Mouse (Mus musculus) embryonic facial prominence, embryonic 15.5 days (tissue): ENCODE measurements around the gene Dctn2. TPM values are rescaled to one million over a fixed set of nuclear protein-coding genes. Genes with fewer than 3 reads are reported as not detected.

Source experiments
- ATAC-seq: fragments of 200-750 bp; cut with Nextera tagmentation; 2 replicates; pipeline ENCODE4 v1.8.0; 2017; ENCODE audit warnings: low read depth, moderate TSS enrichment; ENCODE audit not compliant: insufficient number of reproducible peaks, low FRiP score, low TSS enrichment
- H3K27ac ChIP-seq: fragments of 300-500 bp; sonication (generic); replicated peaks from 2 replicates; pipeline ENCODE4 v1.5.1; 2015; ENCODE audit warnings: mild to moderate bottlenecking, inconsistent platforms
- H3K27me3 ChIP-seq: fragments of 300-500 bp; sonication (generic); 2 replicates; pipeline ENCODE4 v1.6.1; 2015; ENCODE audit warnings: inconsistent platforms
- H3K36me3 ChIP-seq: fragments of 300-500 bp; sonication (generic); 2 replicates; pipeline ENCODE4 v1.6.1; 2015; ENCODE audit warnings: mild to moderate bottlenecking, inconsistent platforms
- H3K4me1 ChIP-seq: fragments of 300-500 bp; sonication (generic); 2 replicates; pipeline ENCODE4 v1.6.1; 2015; ENCODE audit warnings: inconsistent platforms
- H3K4me2 ChIP-seq: fragments of 300-500 bp; sonication (generic); replicated peaks from 2 replicates; pipeline ENCODE4 v1.6.1; 2015; ENCODE audit warnings: mild to moderate bottlenecking, inconsistent platforms
- H3K4me3 ChIP-seq: fragments of 300-500 bp; sonication (generic); replicated peaks from 2 replicates; pipeline ENCODE4 v1.5.1; 2015; ENCODE audit warnings: mild to moderate bottlenecking, inconsistent platforms
- H3K9ac ChIP-seq: fragments of 300-500 bp; sonication (generic); 2 replicates; pipeline ENCODE4 v1.6.1; 2015; ENCODE audit warnings: inconsistent platforms
- H3K9me3 ChIP-seq: fragments of 300-500 bp; sonication (generic); replicated peaks from 2 replicates; pipeline ENCODE4 v1.6.1; 2016; ENCODE audit warnings: inconsistent platforms
- WGBS: fragments of 180-500 bp; shearing (Covaris S2); methylation state at CpG from one replicate; pipeline ENCODE4 v1.1.7; 2015; 5-methylcytosine and 5-hydroxymethylcytosine counted together
- polyA plus RNA-seq: library from polyadenylated mRNA; unstranded; fragments of >200 nt; fragmentation: Nextera tagmentation; extraction: Ambion mirVana; gene quantifications from 2 replicates; pipeline ENCODE4 v1.2.1, GENCODE M21; 2015

The Dctn2 gene
- polyA plus RNA-seq, 1 experiment from 2014 or later = 212 TPM

DNA sequence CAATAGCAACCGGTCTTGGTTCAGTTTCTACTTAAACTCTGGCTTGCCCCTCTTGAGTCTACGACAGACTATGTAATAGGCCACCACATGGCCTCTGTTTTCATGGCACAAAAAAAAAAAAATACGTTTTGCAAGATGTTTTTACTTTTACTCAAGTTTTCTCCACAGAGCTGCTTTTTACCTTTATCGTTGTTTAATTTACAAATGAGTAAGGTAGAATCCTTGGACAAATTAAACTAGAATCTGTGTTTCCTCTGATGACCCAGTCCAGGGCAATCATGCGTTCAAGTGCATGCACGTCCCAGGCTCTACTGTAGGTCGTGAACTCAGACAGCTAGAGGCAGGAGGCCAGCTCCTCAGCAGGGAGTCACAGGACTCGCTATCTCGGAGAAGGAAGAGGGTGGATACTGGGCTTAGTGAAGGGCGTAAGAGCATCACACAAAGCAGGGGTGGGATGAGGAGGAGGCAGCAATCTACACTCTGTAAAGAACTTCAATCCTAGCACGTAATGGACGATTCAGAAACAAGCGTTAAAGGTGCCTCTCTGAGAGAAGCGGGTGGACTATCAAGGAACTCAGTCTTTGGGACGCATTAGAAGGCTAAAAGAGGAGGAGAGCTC, 23.5 kb downstream of the Dctn2 start:
- 0 out of 2 replicates have a peak, but pooled peaks have one; percentile 0 for ATAC-seq
- Histone ChIP-seq H3K27ac (peak overlapping the region; percentile 100), H3K27me3 (no peaks in the 10 kb centered on the region), H3K4me1 (peaks cover 65% of the 10 kb centered on the region), H3K9ac (peak overlapping the region; percentile 65), H3K4me2 (peak overlapping the region; percentile 84), H3K36me3 (peaks cover 47% of the 10 kb centered on the region), H3K4me3 (peak overlapping the region; percentile 71), H3K9me3 (no peaks in the 10 kb centered on the region)
- WGBS = 1% methylated on average over 15 of the region's 15 CpGs

DNA sequence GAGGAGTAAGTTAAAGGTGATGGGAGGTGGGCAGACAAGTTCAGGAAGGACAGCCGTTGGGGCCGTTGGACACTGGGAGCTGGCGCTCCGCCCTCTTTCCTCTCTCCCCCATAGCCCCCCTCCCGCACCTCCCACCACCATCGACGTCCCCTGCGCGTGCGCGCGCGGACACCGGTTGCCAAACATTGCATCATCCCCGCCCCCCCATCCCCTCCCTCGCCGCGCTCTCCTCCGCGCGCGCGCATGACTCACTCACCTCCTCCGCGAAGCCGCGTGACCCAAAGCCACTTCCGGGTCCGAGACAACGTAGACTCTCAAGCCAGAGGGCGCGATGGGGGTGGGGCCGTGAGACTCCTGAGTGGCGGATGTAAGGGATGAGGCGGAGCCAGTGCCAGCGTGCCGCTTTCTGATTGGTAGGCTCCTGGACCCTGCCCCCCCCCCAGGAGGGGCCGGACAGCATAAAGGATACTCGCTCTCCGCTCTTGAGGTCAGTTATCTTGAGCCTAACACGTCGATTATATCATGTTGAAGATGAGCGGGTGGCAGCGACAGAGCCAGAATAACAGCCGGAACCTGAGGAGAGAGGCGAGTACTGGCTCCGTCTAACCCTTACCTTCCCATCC, 24.2 kb downstream of the Dctn2 start:
- ATAC-seq = peak; percentile 93
- H3K36me3 ChIP-seq = peaks cover 47% of the 10 kb centered on the region
- no peaks in the 10 kb centered on the region for H3K9me3 ChIP-seq
- no peaks in the 10 kb centered on the region for H3K27me3 ChIP-seq
- peak overlapping the region; percentile 84 for H3K4me2 ChIP-seq
- peak overlapping the region; percentile 66 for H3K9ac ChIP-seq
- WGBS = under 1% methylated on average over 42 of the region's 47 CpGs
- peaks cover 58% of the 10 kb centered on the region for H3K4me1 ChIP-seq
- peak overlapping the region; percentile 100 for H3K27ac ChIP-seq
- peak overlapping the region; percentile 71 for H3K4me3 ChIP-seq

DNA sequence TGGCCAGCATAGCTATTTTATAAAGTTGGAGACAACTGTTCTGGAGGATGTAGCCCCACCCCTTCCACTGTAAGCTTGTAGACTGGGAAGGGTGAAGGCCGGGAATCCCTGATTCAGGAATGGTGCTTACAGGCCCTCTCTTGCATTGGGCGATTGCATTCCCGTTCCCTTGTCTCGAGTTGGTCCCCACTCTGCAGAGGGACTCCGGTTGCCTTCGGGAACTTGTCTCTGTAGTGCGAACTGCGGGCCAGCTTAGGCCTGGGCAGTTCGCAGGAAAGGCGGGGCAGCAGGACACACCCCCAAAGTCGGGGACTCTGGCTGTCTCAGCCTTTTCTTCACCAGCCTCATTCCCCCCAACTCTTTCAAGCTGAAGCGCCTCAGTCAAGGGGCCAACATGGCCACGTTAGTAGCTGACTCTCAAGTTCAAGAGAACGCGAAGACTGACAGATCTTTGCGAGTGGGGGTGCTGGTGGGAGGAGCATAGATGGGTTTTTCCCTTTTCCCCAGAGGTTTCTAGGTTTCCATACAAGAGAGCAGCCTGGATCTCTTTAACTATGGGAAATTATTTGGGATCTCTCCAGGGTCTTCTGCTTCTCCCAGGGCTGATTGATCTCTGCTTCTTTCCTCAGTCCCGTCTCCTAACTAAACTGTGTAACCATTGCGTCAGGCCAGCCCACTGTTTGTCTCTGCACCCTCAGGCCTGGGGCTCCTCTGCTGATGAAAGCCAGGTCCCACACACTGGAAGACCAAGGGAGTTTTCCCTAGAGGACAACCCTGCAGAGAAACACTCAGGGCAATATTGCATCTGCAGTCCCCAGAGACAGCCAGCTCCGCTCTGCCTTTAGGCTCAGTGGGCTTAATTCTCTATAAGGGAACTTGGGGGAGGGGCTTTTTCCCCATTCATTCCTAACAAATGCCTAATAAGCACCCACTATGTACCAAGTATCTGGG, 25.0 kb downstream of the Dctn2 start:
- peaks cover 47% of the 10 kb centered on the region for H3K36me3 ChIP-seq
- H3K27me3 ChIP-seq = no peaks in the 10 kb centered on the region
- peak; percentile 29 for ATAC-seq
- H3K9me3 ChIP-seq = no peaks in the 10 kb centered on the region
- peak overlapping the region; percentile 71 for H3K4me3 ChIP-seq
- under 1% methylated on average over 19 of the region's 19 CpGs for WGBS
- H3K27ac ChIP-seq = peak overlapping the region; percentile 100
- peak overlapping the region; percentile 66 for H3K9ac ChIP-seq
- peaks cover 51% of the 10 kb centered on the region for H3K4me1 ChIP-seq
- peak overlapping the region; percentile 84 for H3K4me2 ChIP-seq

DNA sequence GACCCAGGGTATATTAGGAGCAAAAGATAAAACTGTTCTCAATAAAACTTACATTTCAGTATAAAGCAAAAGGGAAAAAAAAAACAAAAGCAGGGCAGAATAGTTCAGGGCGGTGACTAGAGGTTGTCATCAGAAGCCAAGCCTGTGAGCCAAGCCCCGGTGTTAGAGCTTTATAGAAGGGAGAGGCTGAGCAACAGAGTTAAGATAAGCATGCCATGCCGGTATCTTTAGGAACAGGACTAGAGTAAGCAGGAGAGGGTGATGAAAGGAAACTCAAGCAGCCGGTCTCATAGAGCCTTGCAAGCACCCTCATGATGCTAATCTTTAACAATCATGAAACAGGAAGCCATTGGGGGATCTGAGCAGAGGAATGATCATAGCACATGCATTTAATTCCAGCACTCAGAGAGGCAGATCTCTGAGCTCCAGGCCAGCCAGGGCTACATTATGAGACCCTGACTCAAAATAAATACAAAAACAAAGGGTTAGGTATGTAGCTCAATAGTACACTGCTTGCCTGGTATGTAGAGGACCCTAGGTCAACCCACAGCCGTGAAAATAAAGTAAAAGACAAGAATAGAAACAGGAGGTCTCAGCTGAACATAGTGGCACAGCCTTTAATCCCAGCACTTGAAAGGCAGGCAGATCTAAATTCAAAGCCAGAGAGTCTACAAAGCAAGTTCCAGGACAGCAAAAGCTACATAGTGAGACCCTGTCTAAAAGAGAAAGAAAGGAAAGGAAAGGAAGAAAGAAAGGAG, 25.9 kb downstream of the Dctn2 start:
- ATAC-seq = no peak
- Histone ChIP-seq H3K4me1 (peaks cover 42% of the 10 kb centered on the region), H3K4me3 (peak overlapping the region; percentile 71), H3K9ac (peak overlapping the region; percentile 66), H3K36me3 (peaks cover 45% of the 10 kb centered on the region), H3K27ac (peak overlapping the region; percentile 100), H3K27me3 (no peaks in the 10 kb centered on the region), H3K4me2 (peak overlapping the region; percentile 84), H3K9me3 (no peaks in the 10 kb centered on the region)
- 34% methylated on average over 5 of the region's 5 CpGs for WGBS

DNA sequence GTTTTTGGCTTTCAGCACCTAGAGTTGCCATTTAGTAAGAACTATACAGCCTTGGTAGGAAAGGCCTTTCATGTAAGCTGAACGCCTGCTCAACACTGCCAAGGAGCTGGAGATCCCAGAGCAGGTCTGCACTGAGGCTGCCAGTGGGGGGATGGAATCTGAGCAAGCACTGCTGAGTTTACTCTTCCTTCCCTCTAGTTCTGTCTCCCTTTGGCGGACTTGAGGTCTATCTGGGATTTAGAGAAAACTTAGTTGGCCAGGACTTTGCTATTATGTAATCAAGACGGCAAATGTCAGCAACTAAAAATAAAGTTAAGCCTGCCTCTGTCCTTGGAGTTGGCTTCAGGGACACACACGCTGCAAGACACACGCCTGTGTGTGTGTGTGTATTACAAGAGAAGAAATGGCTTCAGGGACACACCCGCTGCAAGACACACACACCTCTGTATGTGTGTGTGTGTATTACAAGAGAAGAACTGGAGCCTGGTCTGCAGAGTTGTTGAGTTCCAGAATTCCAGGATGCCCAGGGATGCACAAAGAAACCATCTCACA, 26.9 kb downstream of the Dctn2 start:
- WGBS = 75% methylated on average over 6 of the region's 6 CpGs
- H3K4me2 ChIP-seq = no peak overlapping the region

DNA sequence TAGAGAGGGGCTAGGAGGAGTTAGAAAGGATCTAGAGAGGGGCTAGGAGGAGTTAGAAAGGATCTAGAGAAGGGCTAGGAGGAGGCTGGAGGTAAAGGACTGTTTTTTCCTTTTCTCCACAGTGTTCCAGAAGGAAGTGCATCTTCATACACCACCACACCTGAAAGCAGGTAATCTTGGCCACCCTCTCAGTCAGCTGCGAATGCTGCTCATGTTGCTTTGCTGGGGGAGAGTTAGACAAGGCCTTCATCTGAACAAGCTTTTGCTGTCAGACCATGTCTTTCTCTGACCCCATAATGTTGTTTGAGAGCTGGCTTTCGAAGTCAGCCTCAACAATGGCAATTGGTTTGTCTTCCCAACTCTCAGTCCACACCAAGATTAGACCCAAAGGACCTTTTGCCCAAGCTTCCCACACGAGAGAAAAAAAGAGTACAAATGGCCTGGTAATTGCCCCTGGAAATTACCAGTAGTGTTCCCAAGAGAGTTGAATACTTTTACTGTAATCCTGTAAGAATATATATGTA, 27.5 kb downstream of the Dctn2 start:
- Histone ChIP-seq H3K4me3 (no peak overlapping the region), H3K4me1 (peaks cover 33% of the 10 kb centered on the region), H3K9me3 (no peaks in the 10 kb centered on the region), H3K27me3 (no peaks in the 10 kb centered on the region), H3K4me2 (no peak overlapping the region), H3K36me3 (peaks cover 51% of the 10 kb centered on the region), H3K9ac (no peak overlapping the region), H3K27ac (no peak overlapping the region)
- ATAC-seq = no peak
- WGBS = 79% methylated on average over 3 of the region's 3 CpGs

More for the DNA sequence above, 26.9 kb downstream of the Dctn2 start:
- Histone ChIP-seq H3K27ac (0 out of 2 replicates have a peak overlapping the region, but pooled peaks have one; percentile 9), H3K4me1 (peaks cover 33% of the 10 kb centered on the region), H3K27me3 (no peaks in the 10 kb centered on the region), H3K9ac (no peak overlapping the region; the same call in 1 of the 2 replicates), H3K4me3 (no peak overlapping the region), H3K36me3 (peaks cover 50% of the 10 kb centered on the region), H3K9me3 (no peaks in the 10 kb centered on the region)
- ATAC-seq = no peak

DNA sequence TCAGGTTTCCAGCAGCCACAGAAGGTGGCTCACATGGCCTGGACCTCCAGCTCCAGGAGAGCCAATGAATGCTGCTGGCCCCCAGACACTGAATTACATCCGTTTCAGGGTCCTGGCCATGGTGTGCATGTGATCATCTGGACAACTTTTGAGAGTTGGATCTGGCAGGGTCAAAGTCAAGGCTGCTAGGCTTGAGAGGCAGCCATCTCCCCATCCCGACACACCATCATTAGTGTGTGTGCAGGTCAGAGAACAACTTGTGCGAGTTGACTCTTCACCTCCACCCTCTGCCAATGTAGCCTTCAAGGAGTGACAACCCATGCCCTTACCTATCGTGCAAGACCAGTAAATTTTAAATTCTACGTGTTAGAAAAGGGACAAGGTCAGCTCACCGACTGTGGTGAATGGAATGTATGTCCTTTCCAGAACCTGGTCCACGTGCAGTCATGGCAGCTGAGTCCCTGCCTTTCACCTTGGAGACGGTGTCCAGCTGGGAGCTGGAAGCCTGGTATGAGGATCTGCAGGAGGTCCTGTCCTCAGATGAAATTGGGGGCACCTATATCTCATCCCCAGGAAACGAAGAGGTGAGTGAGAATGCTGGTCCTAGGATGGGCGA, 28.8 kb downstream of the Dctn2 start:
- H3K9ac ChIP-seq = no peak overlapping the region
- ATAC-seq = no peak
- no peaks in the 10 kb centered on the region for H3K27me3 ChIP-seq
- peaks cover 22% of the 10 kb centered on the region for H3K4me1 ChIP-seq
- H3K4me3 ChIP-seq = no peak overlapping the region
- H3K9me3 ChIP-seq = no peaks in the 10 kb centered on the region
- peaks cover 65% of the 10 kb centered on the region for H3K36me3 ChIP-seq
- H3K27ac ChIP-seq = no peak overlapping the region
- WGBS = 92% methylated on average over 10 of the region's 10 CpGs
- no peak overlapping the region for H3K4me2 ChIP-seq

DNA sequence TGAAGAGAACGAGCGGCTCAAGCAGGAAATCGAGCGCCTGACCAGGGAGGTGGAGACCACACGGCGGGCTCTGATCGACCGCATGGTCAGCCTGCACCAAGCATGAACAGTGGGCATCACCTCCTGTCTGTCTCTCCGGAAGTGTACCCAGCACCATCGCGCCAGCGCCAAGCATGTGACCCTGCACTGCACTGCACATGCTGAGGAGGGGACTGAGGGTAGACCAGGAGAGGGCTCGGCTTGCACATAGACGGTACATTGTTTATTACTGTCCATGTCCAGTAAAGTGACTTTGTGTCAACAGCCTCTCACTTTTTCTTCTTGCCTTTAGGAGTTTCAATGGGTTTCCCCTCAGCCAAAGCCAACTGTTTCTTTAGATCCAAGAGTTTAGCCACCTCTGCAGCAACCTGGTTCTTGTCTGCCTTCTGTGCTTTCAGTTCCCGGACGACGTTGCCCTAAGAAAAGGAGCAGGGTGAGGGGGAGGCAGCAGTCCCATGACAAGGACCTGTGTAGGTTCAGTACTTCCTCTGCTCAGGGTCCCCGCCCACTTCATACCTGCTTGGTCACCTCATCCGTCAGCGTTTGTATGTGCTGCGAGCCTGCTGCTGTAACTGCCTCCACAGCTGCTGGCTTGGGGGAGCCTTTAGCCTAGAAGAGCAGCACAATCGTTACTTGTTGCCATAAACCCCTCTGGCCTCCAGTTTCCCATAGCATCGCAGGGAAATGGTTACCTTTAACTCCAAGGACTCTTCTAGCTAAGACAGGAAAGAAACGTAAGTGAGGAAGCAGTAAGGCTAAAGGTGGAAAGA, 30.0 kb downstream of the Dctn2 start:
- Histone ChIP-seq H3K4me3 (no peak overlapping the region), H3K9ac (no peak overlapping the region), H3K27ac (no peak overlapping the region), H3K4me1 (peaks cover 21% of the 10 kb centered on the region), H3K36me3 (peaks cover 75% of the 10 kb centered on the region), H3K27me3 (no peaks in the 10 kb centered on the region), H3K4me2 (no peak overlapping the region), H3K9me3 (no peaks in the 10 kb centered on the region)
- ATAC-seq = no peak
- WGBS = 91% methylated on average over 24 of the region's 24 CpGs

DNA sequence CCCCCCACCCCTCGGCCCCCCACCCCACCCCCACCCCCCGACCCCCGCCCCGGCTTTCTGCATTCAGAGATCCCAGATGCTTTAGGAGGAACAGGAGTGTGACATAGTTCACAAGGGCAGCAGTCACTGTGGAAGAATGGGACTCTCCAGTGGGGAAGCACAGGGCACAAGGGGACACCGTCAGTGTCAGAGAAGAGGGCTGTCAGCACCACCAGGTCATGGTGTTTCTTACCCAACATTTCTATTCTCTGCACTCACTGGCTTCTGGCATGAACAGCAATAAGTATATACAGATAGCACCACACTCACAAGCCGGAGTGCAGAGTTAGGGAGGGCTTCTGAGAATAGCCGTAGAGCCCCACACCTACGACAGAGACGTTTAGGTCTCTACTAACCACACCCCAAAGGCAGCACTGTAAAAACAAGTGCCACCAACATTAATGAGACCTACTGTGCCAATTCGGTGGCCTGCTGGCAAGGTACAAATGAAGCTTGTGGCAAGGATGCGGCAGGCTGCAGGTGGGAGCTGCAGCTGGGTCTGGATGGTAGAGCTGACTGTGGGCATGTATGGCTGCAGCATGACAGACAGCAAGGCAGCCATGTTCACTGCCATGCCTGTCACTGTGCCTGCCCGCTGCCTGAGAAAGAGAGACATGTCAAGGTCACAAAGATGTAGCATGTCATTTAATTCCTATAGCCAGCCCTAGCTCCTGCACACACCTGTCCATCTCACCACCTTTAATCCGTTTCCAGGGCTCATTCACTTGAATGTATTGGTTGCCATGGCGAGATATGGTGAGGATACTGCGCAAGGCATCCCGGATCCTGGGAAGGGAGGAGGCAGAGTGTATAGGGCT, 31.1 kb downstream of the Dctn2 start:
- no peak overlapping the region for H3K27ac ChIP-seq
- no peaks in the 10 kb centered on the region for H3K9me3 ChIP-seq
- no peak overlapping the region for H3K9ac ChIP-seq
- 90% methylated on average over 16 of the region's 16 CpGs for WGBS
- peaks cover 84% of the 10 kb centered on the region for H3K36me3 ChIP-seq
- peaks cover 11% of the 10 kb centered on the region for H3K4me1 ChIP-seq
- ATAC-seq = no peak
- no peak overlapping the region for H3K4me3 ChIP-seq
- no peaks in the 10 kb centered on the region for H3K27me3 ChIP-seq
- no peak overlapping the region for H3K4me2 ChIP-seq
